Mouse (Mus musculus) erythroblast, adult 5-6 weeks (primary cell): Measurements from ENCODE around the gene Pla2g4e. TPM values are rescaled to one million over a fixed set of nuclear protein-coding genes. Genes with fewer than 3 reads are reported as not detected.

Source experiments
- ATAC-seq: replicated peaks from 2 replicates; pipeline ENCODE4 v1.8.0; 2016; ENCODE audit warnings: moderate number of reproducible peaks, mild to moderate bottlenecking, moderate TSS enrichment, inconsistent platforms; ENCODE audit not compliant: poor library complexity, low FRiP score, severe bottlenecking
- total RNA-seq, 2 experiments: library from RNA; stranded (forward) in 1 of 2; stranded (reverse) in 1 of 2; fragments of 150-400 nt in 1 of 2; fragments of 200-764, 138-1000 nt in 1 of 2; gene quantifications; 2 replicates each; pipeline versions ENCODE4 v1.2.3 to v1.2.4; 2015 to 2017; ENCODE audit warnings: low replicate concordance in 2 of 2

The Pla2g4e gene
- total RNA-seq, 2 experiments from 2014 or later, result not detected

DNA sequence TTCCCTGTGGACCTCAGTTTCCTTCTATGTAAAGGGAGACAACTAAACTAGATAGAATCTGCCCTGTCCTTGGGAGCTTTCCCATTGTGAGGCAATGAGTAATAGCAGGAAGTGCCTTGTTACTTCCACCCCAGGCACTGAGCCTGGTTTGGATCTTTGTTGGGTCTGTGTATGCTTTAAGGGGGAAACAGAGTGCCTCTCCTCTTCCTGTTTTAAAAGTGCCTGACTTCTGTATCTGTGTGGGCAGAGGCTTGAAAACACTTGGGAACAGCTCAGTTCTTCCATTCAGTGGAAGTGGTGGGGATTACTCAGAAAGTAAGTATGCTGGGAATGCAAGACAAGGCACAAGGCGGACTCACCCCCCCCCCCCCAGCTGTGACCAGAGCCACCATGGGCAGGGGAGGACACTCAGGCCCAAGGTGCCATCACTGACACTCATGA lies 116.5 kb downstream of the Pla2g4e start:
- no peak for ATAC-seq

DNA sequence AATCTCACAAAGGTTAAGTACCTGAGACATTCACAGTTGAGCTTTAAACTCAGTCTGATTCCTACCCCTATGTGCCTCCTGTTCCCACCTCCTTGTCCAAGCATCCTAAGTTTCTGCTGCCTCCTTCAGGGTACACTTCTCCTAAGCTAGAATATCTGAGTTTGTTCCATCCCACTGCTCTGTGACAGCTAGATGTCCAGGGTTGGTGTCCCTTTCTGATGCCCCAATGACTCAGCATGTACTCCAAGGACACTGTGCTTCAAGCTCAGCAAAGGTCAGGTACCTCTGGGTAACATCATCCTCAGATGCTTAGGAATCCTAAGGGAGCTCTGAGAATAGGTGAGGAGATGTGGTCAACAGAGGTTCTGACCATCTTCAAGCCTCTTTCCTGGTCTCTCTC lies 117.1 kb downstream of the Pla2g4e start:
- ATAC-seq, result no peak

GRCm38 (mm10) chr2:120126901-120127300 lies 118.2 kb downstream of the Pla2g4e start:
- ATAC-seq, result no peak

DNA sequence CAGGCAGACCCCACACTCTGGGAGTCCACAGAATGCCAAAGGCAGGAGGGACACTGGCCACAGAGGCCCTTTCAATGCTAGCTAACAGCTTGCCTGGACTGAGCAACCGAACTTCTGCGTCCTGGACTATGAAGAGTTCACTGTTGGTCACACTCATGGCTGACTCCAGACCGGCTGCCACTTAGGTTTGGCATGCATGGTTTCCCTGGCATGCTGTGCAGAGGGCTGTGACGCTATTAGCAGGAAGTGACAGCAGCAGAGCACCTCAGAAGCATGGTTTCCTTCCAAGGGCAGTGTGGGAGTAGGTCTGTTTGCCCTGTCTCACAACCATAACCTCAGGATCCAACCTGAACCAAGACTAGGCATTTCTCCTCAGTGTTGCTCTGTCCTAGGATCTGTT lies 118.7 kb downstream of the Pla2g4e start:
- ATAC-seq, result no peak

GRCm38 (mm10) chr2:120125461-120125860 lies 119.7 kb downstream of the Pla2g4e start:
- ATAC-seq, result no peak

DNA sequence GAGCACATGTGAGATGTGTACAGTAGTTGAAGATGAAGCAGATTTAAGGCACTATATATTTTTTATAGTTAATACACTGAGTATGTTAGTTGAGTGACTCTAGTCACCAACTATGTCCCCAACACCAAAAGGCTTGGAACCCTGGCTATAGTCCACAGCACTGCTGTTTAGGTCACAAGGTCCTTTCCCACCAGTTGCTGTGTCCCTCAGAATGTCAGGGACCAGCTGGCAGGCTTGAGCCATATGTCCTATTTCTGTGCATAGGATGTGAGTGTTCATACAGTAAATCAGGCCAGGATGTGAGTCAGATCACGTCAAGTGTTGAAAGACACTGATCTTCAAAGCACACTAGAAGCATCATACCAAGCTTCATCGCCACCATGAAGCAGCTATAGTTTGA lies 120.2 kb downstream of the Pla2g4e start:
- ATAC-seq, result no peak

- no peak for ATAC-seq
Measured at GRCm38 (mm10) chr2:120124096-120124495, 121.0 kb downstream of the Pla2g4e start.

DNA sequence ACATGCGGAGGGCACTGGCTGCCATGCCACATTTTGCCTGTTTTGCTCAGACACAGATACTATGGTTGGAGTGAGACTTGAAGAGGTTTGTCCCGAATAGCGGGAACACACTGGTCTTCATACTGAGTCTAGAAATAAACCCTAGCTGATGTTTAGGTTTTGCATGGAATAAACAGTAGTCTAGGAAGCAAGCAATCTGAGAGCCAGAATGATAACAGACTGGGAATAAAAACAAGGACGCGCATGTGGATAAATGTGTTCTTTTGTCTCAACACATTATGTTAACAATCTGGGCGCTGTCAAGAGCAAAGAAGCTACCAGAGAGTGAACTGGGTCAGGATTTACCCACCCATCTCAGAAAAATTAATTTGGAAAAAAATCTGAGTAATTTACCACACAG lies 122.2 kb downstream of the Pla2g4e start:
- no peak for ATAC-seq

DNA sequence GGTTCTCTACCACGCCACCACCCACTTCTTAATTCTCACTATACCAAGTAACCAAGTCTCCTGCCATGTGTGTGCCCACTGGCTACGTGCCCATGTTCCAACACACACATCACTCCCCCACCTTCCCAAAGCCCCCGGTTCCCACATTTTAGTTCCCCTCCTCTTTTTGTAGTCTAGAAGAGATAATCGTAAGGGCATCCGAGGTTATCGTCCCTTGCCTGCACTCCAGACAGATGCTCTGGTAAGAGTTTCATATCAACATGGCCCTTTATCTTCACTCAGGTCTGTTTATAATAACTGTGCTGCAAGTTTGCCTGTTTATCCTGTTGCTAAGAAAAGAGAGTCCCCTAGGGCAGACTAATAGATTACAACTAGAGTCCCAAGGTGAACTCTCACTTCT lies 127.8 kb downstream of the Pla2g4e start:
- no peak for ATAC-seq

Other genes starting within 250 kb of the Pla2g4e start
- 1.5 TPM in 1 of 2 replicates, not detected in the other for gene Jmjd7, start 217.9 kb downstream of the Pla2g4e start, total RNA-seq (2015; ENCODE audit: low replicate concordance)
- gene Jmjd7, start 217.9 kb downstream of the Pla2g4e start, total RNA-seq (2017; ENCODE audit: low replicate concordance), result 2.4 TPM in 1 of 2 replicates, not detected in the other
- gene Gm28042, start 217.8 kb downstream of the Pla2g4e start, total RNA-seq (2015; ENCODE audit: low replicate concordance), result 0.96 TPM in 1 of 2 replicates, not detected in the other
- 2.0 TPM in 1 of 2 replicates, not detected in the other for gene Gm28042, start 217.8 kb downstream of the Pla2g4e start, total RNA-seq (2017; ENCODE audit: low replicate concordance)
- 0.63 TPM in 1 of 2 replicates, not detected in the other for gene Pla2g4b, start 211.9 kb downstream of the Pla2g4e start, total RNA-seq (2015; ENCODE audit: low replicate concordance)
- 3.0 and 5.0 TPM in 2 replicates for gene Pla2g4b, start 211.9 kb downstream of the Pla2g4e start, total RNA-seq (2017; ENCODE audit: low replicate concordance)
- gene Ehd4, start 90.7 kb downstream of the Pla2g4e start, total RNA-seq (2015; ENCODE audit: low replicate concordance), result 13.2 and 23.2 TPM in 2 replicates
- 7.8 and 9.2 TPM in 2 replicates for gene Ehd4, start 90.7 kb downstream of the Pla2g4e start, total RNA-seq (2017; ENCODE audit: low replicate concordance)
- not detected in 2 replicates for gene Pla2g4d, start 43.9 kb upstream of the Pla2g4e start, total RNA-seq (2015; ENCODE audit: low replicate concordance)
- not detected in 2 replicates for gene Pla2g4d, start 43.9 kb upstream of the Pla2g4e start, total RNA-seq (2017; ENCODE audit: low replicate concordance)
- gene Pla2g4f, start 68.8 kb upstream of the Pla2g4e start, total RNA-seq (2015; ENCODE audit: low replicate concordance), result not detected in 2 replicates
- gene Pla2g4f, start 68.8 kb upstream of the Pla2g4e start, total RNA-seq (2017; ENCODE audit: low replicate concordance), result not detected in 2 replicates
- gene Vps39, start 107.8 kb upstream of the Pla2g4e start, total RNA-seq (2015; ENCODE audit: low replicate concordance), result 8.8 and 13.2 TPM in 2 replicates
- 8.8 and 10.6 TPM in 2 replicates for gene Vps39, start 107.8 kb upstream of the Pla2g4e start, total RNA-seq (2017; ENCODE audit: low replicate concordance)
- 3.8 and 5.2 TPM in 2 replicates for gene Ganc, start 158.6 kb upstream of the Pla2g4e start, total RNA-seq (2015; ENCODE audit: low replicate concordance)
- 5.2 and 22.6 TPM in 2 replicates for gene Ganc, start 158.6 kb upstream of the Pla2g4e start, total RNA-seq (2017; ENCODE audit: low replicate concordance)
- gene Tmem87a, start 158.8 kb upstream of the Pla2g4e start, total RNA-seq (2015; ENCODE audit: low replicate concordance), result 7.1 and 16.3 TPM in 2 replicates
- gene Tmem87a, start 158.8 kb upstream of the Pla2g4e start, total RNA-seq (2017; ENCODE audit: low replicate concordance), result 19.2 and 19.7 TPM in 2 replicates
- not detected in 2 replicates for gene Capn3, start 210.7 kb upstream of the Pla2g4e start, total RNA-seq (2015; ENCODE audit: low replicate concordance)
- gene Capn3, start 210.7 kb upstream of the Pla2g4e start, total RNA-seq (2017; ENCODE audit: low replicate concordance), result 0.51 TPM in 1 of 2 replicates, not detected in the other